Mouse (Mus musculus): ENCODE results near the gene Dgkz. TPM values are rescaled to one million over a fixed set of nuclear protein-coding genes. Genes with fewer than 3 reads are reported as not detected.

Dgkz gene
- polyA plus RNA-seq, 1 experiment from 2014 or later, result 36.7 TPM

- Histone ChIP-seq H3K9ac (replicated peaks; ENCODE audit: low read depth, low read length) (no peak overlapping the region), H3K27me3 (ENCODE audit: control insufficient read depth, insufficient read depth, low read length) (no peaks in the 10 kb centered on the region), H3K4me3 (ENCODE audit: low read depth, low read length) (no peak overlapping the region), H3K4me1 (ENCODE audit: control insufficient read depth, insufficient read depth, low read length) (peaks cover 13% of the 10 kb centered on the region), H3K4me2 (ENCODE audit: low read depth, low read length) (no peak overlapping the region), H3K27ac (ENCODE audit: low read depth, low read length) (no peak overlapping the region), H3K36me3 (ENCODE audit: control insufficient read depth, insufficient read depth, low read length) (no peaks in the 10 kb centered on the region), H3K9me3 (ENCODE audit: control insufficient read depth, low read length) (no peaks in the 10 kb centered on the region)
- ATAC-seq (ENCODE audit: low read depth), result no peak
- 94% methylated on average over 5 of the region's 5 CpGs for WGBS
Measured at GRCm38 (mm10) chr2:91966367-91966766, 9.3 kb downstream of the Dgkz start.

- no peak overlapping the region for H3K9ac ChIP-seq (replicated peaks; ENCODE audit: low read depth, low read length)
- H3K4me3 ChIP-seq (ENCODE audit: low read depth, low read length), result 0 out of 2 replicates have a peak overlapping the region, but pooled peaks have one; percentile 3
- H3K9me3 ChIP-seq (ENCODE audit: control insufficient read depth, low read length), result no peaks in the 10 kb centered on the region
- H3K4me2 ChIP-seq (ENCODE audit: low read depth, low read length), result peak overlapping the region; percentile 18; the same call in 1 of the 2 replicates
- no peaks in the 10 kb centered on the region for H3K36me3 ChIP-seq (ENCODE audit: control insufficient read depth, insufficient read depth, low read length)
- H3K27me3 ChIP-seq (ENCODE audit: control insufficient read depth, insufficient read depth, low read length), result no peaks in the 10 kb centered on the region
- no peak for ATAC-seq (ENCODE audit: low read depth)
- H3K27ac ChIP-seq (ENCODE audit: low read depth, low read length), result 0 out of 2 replicates have a peak overlapping the region, but pooled peaks have one; percentile 10
- H3K4me1 ChIP-seq (ENCODE audit: control insufficient read depth, insufficient read depth, low read length), result peaks cover 15% of the 10 kb centered on the region
- WGBS, result 30% methylated on average over 18 of the region's 20 CpGs
Measured at GRCm38 (mm10) chr2:91965417-91965816, 10.2 kb downstream of the Dgkz start.

- Histone ChIP-seq H3K4me1 (ENCODE audit: control insufficient read depth, insufficient read depth, low read length) (peaks cover 20% of the 10 kb centered on the region), H3K4me3 (ENCODE audit: low read depth, low read length) (no peak overlapping the region), H3K9me3 (ENCODE audit: control insufficient read depth, low read length) (no peaks in the 10 kb centered on the region), H3K36me3 (ENCODE audit: control insufficient read depth, insufficient read depth, low read length) (no peaks in the 10 kb centered on the region), H3K27ac (ENCODE audit: low read depth, low read length) (0 out of 2 replicates have a peak overlapping the region, but pooled peaks have one; percentile 10), H3K27me3 (ENCODE audit: control insufficient read depth, insufficient read depth, low read length) (no peaks in the 10 kb centered on the region), H3K4me2 (ENCODE audit: low read depth, low read length) (no peak overlapping the region), H3K9ac (replicated peaks; ENCODE audit: low read depth, low read length) (no peak overlapping the region)
- no peak for ATAC-seq (ENCODE audit: low read depth)
- 72% methylated on average over 3 of the region's 3 CpGs for WGBS
Measured at GRCm38 (mm10) chr2:91964610-91965204, 11.0 kb downstream of the Dgkz start.

GRCm38 (mm10) chr2:91963443-91963932 lies 12.2 kb downstream of the Dgkz start:
- peaks cover 21% of the 10 kb centered on the region for H3K4me1 ChIP-seq (ENCODE audit: control insufficient read depth, insufficient read depth, low read length)
- H3K9ac ChIP-seq (replicated peaks; ENCODE audit: low read depth, low read length), result peak overlapping the region; percentile 82
- no peaks in the 10 kb centered on the region for H3K9me3 ChIP-seq (ENCODE audit: control insufficient read depth, low read length)
- no peaks in the 10 kb centered on the region for H3K27me3 ChIP-seq (ENCODE audit: control insufficient read depth, insufficient read depth, low read length)
- WGBS, result under 1% methylated on average over 37 of the region's 57 CpGs
- peak overlapping the region; percentile 89 for H3K4me2 ChIP-seq (ENCODE audit: low read depth, low read length)
- peak overlapping the region; percentile 79 for H3K4me3 ChIP-seq (ENCODE audit: low read depth, low read length)
- ATAC-seq (ENCODE audit: low read depth), result peak; percentile 94
- no peaks in the 10 kb centered on the region for H3K36me3 ChIP-seq (ENCODE audit: control insufficient read depth, insufficient read depth, low read length)
- peak overlapping the region; percentile 64; the same call in 1 of the 2 replicates for H3K27ac ChIP-seq (ENCODE audit: low read depth, low read length)

- Histone ChIP-seq H3K4me3 (ENCODE audit: low read depth, low read length) (peak overlapping the region; percentile 79), H3K4me2 (ENCODE audit: low read depth, low read length) (peak overlapping the region; percentile 89), H3K27ac (ENCODE audit: low read depth, low read length) (peak overlapping the region; percentile 64; the same call in 1 of the 2 replicates), H3K36me3 (ENCODE audit: control insufficient read depth, insufficient read depth, low read length) (no peaks in the 10 kb centered on the region), H3K9ac (replicated peaks; ENCODE audit: low read depth, low read length) (peak overlapping the region; percentile 82), H3K27me3 (ENCODE audit: control insufficient read depth, insufficient read depth, low read length) (no peaks in the 10 kb centered on the region), H3K9me3 (ENCODE audit: control insufficient read depth, low read length) (no peaks in the 10 kb centered on the region), H3K4me1 (ENCODE audit: control insufficient read depth, insufficient read depth, low read length) (peaks cover 24% of the 10 kb centered on the region)
- under 1% methylated on average over 32 of the region's 39 CpGs for whole genome bisulfite sequencing
- ATAC-seq (ENCODE audit: low read depth), result peak; percentile 52
Measured at GRCm38 (mm10) chr2:91962864-91963401, 12.7 kb downstream of the Dgkz start.

GRCm38 (mm10) chr2:91961901-91962761 lies 13.5 kb downstream of the Dgkz start:
- H3K4me3 ChIP-seq (ENCODE audit: low read depth, low read length), result peak overlapping the region; percentile 79
- ATAC-seq (ENCODE audit: low read depth), result no peak
- no peak overlapping the region for H3K27ac ChIP-seq (ENCODE audit: low read depth, low read length)
- no peaks in the 10 kb centered on the region for H3K36me3 ChIP-seq (ENCODE audit: control insufficient read depth, insufficient read depth, low read length)
- H3K27me3 ChIP-seq (ENCODE audit: control insufficient read depth, insufficient read depth, low read length), result no peaks in the 10 kb centered on the region
- peaks cover 26% of the 10 kb centered on the region for H3K4me1 ChIP-seq (ENCODE audit: control insufficient read depth, insufficient read depth, low read length)
- no peak overlapping the region; the same call in 1 of the 2 replicates for H3K9ac ChIP-seq (replicated peaks; ENCODE audit: low read depth, low read length)
- WGBS, result 65% methylated on average over 4 of the region's 4 CpGs
- H3K4me2 ChIP-seq (ENCODE audit: low read depth, low read length), result peak overlapping the region; percentile 89
- no peaks in the 10 kb centered on the region for H3K9me3 ChIP-seq (ENCODE audit: control insufficient read depth, low read length)

GRCm38 (mm10) chr2:91960459-91960858 lies 15.2 kb downstream of the Dgkz start:
- Histone ChIP-seq H3K4me2 (ENCODE audit: low read depth, low read length) (no peak overlapping the region), H3K27ac (ENCODE audit: low read depth, low read length) (no peak overlapping the region), H3K9ac (replicated peaks; ENCODE audit: low read depth, low read length) (no peak overlapping the region), H3K36me3 (ENCODE audit: control insufficient read depth, insufficient read depth, low read length) (no peaks in the 10 kb centered on the region), H3K27me3 (ENCODE audit: control insufficient read depth, insufficient read depth, low read length) (no peaks in the 10 kb centered on the region), H3K4me1 (ENCODE audit: control insufficient read depth, insufficient read depth, low read length) (peaks cover 28% of the 10 kb centered on the region), H3K9me3 (ENCODE audit: control insufficient read depth, low read length) (no peaks in the 10 kb centered on the region), H3K4me3 (ENCODE audit: low read depth, low read length) (no peak overlapping the region)
- no peak for ATAC-seq (ENCODE audit: low read depth)
- 83% methylated on average over 5 of the region's 5 CpGs for WGBS

- H3K27ac ChIP-seq (ENCODE audit: low read depth, low read length), result no peak overlapping the region
- H3K4me1 ChIP-seq (ENCODE audit: control insufficient read depth, insufficient read depth, low read length), result peaks cover 28% of the 10 kb centered on the region
- no peak overlapping the region for H3K9ac ChIP-seq (replicated peaks; ENCODE audit: low read depth, low read length)
- H3K4me3 ChIP-seq (ENCODE audit: low read depth, low read length), result no peak overlapping the region
- no peak for ATAC-seq (ENCODE audit: low read depth)
- no peak overlapping the region for H3K4me2 ChIP-seq (ENCODE audit: low read depth, low read length)
- H3K27me3 ChIP-seq (ENCODE audit: control insufficient read depth, insufficient read depth, low read length), result no peaks in the 10 kb centered on the region
- no peaks in the 10 kb centered on the region for H3K9me3 ChIP-seq (ENCODE audit: control insufficient read depth, low read length)
- H3K36me3 ChIP-seq (ENCODE audit: control insufficient read depth, insufficient read depth, low read length), result no peaks in the 10 kb centered on the region
- 63% methylated on average over 11 of the region's 11 CpGs for WGBS
Measured at GRCm38 (mm10) chr2:91959544-91960410, 15.9 kb downstream of the Dgkz start.

All from neural tube, embryonic 14.5 days (tissue).